Mouse (Mus musculus): Measurements from ENCODE around the gene Arhgef1.

Arhgef1 gene

DNA sequence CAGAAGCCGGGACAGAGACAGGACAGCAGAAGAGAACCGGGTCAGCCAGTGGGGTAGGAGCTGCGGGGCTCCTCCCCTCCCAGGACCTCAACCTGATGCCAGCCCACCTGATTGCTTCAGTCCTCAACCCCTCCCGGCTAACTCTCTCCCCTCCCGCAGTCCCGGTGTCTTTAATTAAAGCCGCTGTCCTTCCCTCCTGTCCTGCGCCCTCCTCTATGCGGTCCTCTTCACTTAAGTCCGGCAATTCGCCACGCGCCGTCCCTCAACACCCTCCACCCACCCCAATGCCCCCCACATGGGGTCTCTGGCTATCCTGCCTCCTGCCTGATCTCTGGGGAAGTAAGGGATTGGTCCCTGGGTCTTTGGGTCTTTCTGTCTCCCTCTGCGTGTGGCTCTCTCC, 28.9 kb downstream of the Arhgef1 start:
- intact Hi-C loops (cut with DNase I): no loop called here

DNA sequence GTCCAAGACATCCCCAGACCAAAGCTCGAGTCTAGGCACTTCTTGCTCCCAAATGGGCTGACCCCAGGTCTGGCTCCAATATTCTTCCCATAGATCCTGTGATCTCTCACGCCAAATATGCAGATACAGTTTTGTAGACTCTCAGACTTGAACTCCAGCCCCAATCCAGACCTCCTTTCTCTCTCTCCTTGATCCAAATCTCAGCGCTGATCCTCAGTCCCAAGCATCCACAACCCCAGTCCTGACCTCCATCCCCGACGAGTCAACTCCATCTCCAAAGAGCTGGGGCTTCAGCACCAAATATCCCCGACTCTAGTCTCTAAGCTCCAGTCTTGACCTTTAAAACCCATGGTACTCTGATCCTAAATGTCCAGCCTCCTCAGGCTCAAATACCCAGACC, 40.9 kb downstream of the Arhgef1 start:
- intact Hi-C loops (cut with DNase I): no loop called here

DNA sequence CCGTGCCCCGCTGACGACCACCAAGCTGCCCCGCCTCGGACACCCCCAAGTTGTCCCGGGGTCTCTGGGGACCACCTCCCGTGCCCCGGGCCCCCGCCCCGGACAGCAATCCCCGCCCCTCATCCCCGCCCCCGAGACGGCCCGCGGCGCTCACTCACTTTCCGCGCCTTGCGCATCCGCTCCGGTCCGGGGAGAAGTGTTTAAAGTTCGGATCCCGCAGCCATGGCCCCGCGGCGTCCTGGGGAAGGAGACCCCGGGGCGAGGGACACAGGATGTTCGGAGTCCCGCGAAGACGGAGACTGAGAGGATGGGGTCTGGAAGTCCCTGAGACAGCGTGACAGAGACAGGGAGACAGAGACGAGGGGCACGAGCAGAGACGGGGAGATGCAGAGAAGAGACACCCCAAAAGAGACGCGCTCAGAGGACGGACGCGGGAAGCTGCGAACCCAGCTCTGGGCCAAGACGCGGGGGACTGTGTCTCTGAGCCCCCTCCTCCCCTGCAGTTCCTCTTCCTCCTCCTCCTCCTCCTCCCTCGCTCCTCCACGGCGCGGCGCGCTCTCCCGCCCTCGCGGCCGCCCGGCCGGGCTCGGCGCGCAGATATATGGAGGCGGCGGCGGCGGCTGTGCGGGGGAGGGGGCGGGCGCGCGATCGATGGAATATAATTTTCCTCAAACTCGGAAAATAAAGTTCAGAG, 41.7 kb downstream of the Arhgef1 start, which contains the start of gene Gm4881:
TSS of gene Gm4881 (minus strand) at position 238 of the 694 bp plus-strand sequence.
- intact Hi-C loops (cut with DNase I): no loop called here

DNA sequence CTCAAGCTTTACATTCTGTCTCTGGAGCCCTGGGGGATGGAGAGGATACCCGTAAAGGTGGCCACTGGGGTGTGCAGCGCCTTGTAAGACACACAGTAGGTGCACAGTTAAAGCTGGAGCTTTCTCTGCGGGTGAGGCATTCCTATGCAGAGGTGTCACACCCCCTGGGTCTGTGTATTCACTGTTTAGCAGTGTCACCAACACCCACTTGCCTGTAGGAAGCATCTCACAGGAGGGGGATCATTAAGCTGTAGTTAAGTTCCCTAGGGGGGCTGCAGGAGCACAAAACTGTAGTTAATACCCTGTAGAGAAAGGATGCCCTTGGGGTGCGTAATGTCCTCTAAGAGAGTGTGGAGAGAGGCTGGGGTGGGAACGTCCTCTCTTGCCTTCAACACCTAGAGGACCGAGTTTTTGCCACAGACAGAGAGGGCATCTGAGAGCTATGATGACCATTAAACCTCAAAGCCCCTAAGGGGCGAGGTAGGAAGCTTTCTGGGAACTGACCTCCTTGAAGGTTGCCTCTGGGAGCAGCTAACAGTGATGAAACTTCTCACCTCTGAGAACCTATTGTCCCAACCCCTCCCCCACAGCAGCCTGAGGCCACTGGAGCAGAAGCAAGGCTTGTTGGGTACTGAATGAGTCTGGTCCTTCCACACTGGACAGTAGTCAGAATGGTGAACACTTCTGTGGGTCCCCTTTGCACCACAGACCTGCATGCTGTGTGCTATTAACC, 44.8 kb downstream of the Arhgef1 start:
- intact Hi-C loops (cut with DNase I): loop anchor here (5.0 kb wide), 1 partner anchor 55 kb away; no protein-coding TSS in a partner anchor

- intact Hi-C loops (cut with DNase I): loop anchor here (5.0 kb wide), 1 partner anchor 56 kb away; no protein-coding TSS in a partner anchor
Measured at GRCm38 (mm10) chr7:24948774-24949173, 46.1 kb downstream of the Arhgef1 start.

- intact Hi-C loops (cut with DNase I): loop anchor here (5.0 kb wide), 1 partner anchor 58 kb away; no protein-coding TSS in a partner anchor
Measured at GRCm38 (mm10) chr7:24949958-24950623, 47.4 kb downstream of the Arhgef1 start.

GRCm38 (mm10) chr7:24953966-24954365, 51.3 kb downstream of the Arhgef1 start:
- intact Hi-C loops (cut with DNase I): no loop called here

- intact Hi-C loops (cut with DNase I): no loop called here
Measured at GRCm38 (mm10) chr7:24954450-24954849, 51.7 kb downstream of the Arhgef1 start.

DNA sequence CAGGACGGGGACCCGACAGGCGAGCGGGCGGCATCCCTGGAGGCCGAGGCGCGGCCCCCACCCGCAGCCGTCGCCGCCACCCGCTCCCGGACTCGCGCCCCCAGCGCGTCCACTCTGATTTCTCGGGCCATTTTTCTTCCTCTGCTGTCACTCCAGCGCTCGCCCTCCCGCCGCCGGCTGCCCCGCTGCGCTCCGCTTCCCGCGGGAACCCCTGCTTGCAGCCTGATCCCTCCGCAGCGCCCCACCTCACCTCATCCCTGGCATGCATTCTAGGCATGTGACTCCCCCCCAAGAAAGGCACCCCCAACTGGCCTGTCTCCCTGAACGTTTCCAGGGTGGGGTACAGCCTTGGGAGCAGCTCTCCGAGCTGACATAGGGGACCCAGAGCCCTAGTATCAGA, 52.5 kb downstream of the Arhgef1 start:
- intact Hi-C loops (cut with DNase I): no loop called here

GRCm38 (mm10) chr7:24964288-24964687, 61.6 kb downstream of the Arhgef1 start:
- intact Hi-C loops (cut with DNase I): loop anchor here (2.0 to 5.0 kb wide), 2 partner anchors 73 to 147 kb away; no protein-coding TSS in a partner anchor

GRCm38 (mm10) chr7:24964897-24965535, 62.3 kb downstream of the Arhgef1 start:
- intact Hi-C loops (cut with DNase I): loop anchor here (2.0 to 5.0 kb wide), 2 partner anchors 74 to 148 kb away; no protein-coding TSS in a partner anchor

DNA sequence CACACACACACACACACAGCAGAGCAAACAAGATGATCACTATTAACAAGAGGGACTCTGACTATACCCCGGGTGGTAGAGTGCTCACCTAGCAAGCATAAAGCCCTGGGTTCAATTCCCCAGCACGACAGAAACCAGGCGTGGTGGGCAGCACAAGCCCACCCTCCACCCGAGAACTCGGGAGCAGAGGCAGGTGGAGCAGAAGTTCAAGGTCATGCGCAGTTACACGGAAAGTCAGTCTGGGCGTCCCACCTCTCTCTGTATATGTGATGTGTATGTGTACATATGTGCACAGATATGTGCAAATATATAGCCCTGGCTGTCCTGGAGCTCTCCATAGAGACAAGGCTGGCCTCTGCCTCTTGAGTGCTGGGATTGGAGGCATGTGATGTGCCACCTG, 65.3 kb downstream of the Arhgef1 start:
- intact Hi-C loops (cut with DNase I): no loop called here

GRCm38 (mm10) chr7:24968463-24968862, 65.8 kb downstream of the Arhgef1 start:
- intact Hi-C loops (cut with DNase I): no loop called here

- intact Hi-C loops (cut with DNase I): no loop called here
Measured at GRCm38 (mm10) chr7:24969805-24970204, 67.1 kb downstream of the Arhgef1 start.

GRCm38 (mm10) chr7:24970341-24970740, 67.6 kb downstream of the Arhgef1 start:
- intact Hi-C loops (cut with DNase I): no loop called here

DNA sequence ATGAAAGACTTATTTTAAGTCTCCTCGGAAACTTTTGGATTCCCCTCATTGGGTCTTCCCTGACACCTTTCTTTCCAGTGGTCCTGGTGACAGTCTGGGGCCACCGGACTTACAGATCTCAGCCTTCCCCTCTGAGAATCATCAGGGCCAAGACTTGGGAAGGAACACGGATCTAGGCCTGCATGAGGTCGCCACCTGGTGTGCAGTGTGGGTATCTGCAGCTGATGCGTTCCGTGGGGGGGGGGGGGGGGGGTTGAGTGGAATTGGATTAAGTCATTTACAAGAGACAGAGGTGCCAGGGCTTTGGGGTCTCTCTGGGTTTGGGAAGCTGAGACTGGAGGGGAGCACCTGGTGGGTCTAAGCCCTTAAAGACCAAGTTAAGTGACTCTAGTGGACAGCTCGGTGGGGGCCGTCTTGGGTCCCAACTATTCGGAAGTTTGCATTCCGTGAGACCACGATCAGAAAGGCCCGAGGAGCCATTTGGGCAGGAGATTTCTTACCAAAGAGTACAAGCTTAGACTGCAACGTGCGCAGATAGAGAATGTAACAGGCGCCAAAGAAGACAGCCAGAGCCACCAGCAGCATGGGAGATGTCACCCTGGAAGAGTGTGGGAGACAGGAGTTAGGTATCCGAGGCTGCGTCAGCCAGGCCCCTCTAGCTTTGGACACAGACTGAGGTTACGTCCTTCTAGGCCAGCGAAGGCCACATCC, 68.7 kb downstream of the Arhgef1 start:
- intact Hi-C loops (cut with DNase I): no loop called here

DNA sequence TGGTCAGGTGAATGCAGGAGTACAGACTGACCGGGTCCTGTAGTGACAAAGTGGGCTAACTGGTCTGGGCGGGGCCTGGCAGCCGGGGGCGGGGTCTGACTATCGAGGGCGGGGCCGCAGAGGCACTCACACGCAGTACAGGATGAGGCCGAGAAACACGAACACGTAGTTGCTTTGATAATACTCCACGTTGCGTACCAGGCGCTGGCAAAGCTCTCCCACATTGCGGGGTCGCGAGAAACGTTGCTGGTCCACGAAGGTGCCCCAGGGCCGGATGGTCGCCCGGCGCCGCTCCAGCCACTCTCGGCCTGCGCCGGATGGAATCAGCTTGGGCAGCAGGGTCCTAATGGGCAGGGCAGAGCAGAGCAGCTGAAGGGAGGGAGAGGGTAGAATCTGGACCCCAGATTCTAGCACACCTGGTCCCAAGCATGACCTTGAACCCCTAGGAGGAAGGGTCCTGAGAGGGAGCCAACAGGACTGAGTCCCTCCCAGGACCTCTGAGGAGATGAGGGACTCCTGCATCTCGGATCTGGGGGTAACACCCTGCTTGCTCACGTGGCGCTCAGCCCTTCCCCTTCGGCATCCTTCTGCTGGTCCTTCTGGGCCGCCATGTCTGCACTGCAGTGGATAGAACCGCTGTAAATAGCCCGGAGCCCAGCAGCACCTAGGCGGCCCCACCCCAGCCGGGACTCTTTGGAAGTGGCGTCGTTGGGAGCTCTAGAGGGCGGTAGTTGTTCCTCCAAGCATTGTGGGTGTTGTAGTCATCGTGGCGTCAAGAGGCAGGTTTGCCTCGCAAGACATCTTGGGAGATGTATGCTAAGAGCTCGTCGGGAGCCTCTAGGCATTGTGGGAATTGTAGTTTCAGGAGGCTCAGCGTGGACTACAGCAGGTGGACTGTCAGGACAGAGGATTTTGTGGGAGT, 69.5 kb downstream of the Arhgef1 start, which contains the start of gene Rabac1:
TSS of gene Rabac1 (minus strand) at position 783 of the 922 bp plus-strand sequence.
- intact Hi-C loops (cut with DNase I): no loop called here

GRCm38 (mm10) chr7:24973208-24973607, 70.5 kb downstream of the Arhgef1 start:
- intact Hi-C loops (cut with DNase I): no loop called here

- intact Hi-C loops (cut with DNase I): no loop called here
Measured at GRCm38 (mm10) chr7:24973902-24974301, 71.2 kb downstream of the Arhgef1 start.
